8 mouse cellular contexts compared by ENCODE assay signal in genomic region chr13:44907702-44908101, GRCm38 (mm10).
DNase-seq lines count a peak whose midpoint lies in the region; ATAC-seq lines count a peak whose summit lies in the region.

No protein-coding gene starts in this region.

- H3K9me3 ChIP-seq in midbrain, embryonic 13.5 days, result no peaks in the 10 kb centered on the region
- no peaks in the 10 kb centered on the region for H3K9me3 ChIP-seq in midbrain, embryonic 11.5 days (ENCODE audit: control insufficient read depth, low read length)
- H3K9me3 ChIP-seq in forebrain, embryonic 12.5 days, result no peaks in the 10 kb centered on the region
- H3K9me3 ChIP-seq in heart, embryonic 12.5 days (replicated peaks), result no peaks in the 10 kb centered on the region
- no peaks in the 10 kb centered on the region for H3K9me3 ChIP-seq in limb, embryonic 15.5 days

- 0 out of 2 replicates have a peak, but pooled peaks cover 9% of the 10 kb centered on the region for H3K4me1 ChIP-seq in midbrain, embryonic 13.5 days (replicated peaks)
- no peaks in the 10 kb centered on the region for H3K4me1 ChIP-seq in midbrain, embryonic 11.5 days (ENCODE audit: control insufficient read depth, insufficient read depth, low read length)
- H3K4me1 ChIP-seq in forebrain, embryonic 12.5 days, result peaks cover 19% of the 10 kb centered on the region; the same call in 1 of the 2 replicates
- H3K4me1 ChIP-seq in heart, embryonic 12.5 days (replicated peaks), result peaks cover 42% of the 10 kb centered on the region
- peaks cover 59% of the 10 kb centered on the region for H3K4me1 ChIP-seq in limb, embryonic 15.5 days

- WGBS in midbrain, embryonic 13.5 days, result 40% methylated on average over 6 of the region's 6 CpGs
- WGBS in midbrain, embryonic 11.5 days, result 69% methylated on average over 6 of the region's 6 CpGs
- WGBS in forebrain, embryonic 12.5 days, result 41% methylated on average over 6 of the region's 6 CpGs
- WGBS in heart, embryonic 12.5 days, result 55% methylated on average over 6 of the region's 6 CpGs
- 19% methylated on average over 6 of the region's 6 CpGs for WGBS in limb, embryonic 15.5 days

- peaks cover 83% of the 10 kb centered on the region for H3K36me3 ChIP-seq in midbrain, embryonic 13.5 days
- peaks cover 10% of the 10 kb centered on the region for H3K36me3 ChIP-seq in midbrain, embryonic 11.5 days (ENCODE audit: control insufficient read depth, insufficient read depth, low read length)
- H3K36me3 ChIP-seq in forebrain, embryonic 12.5 days (replicated peaks), result peaks cover 74% of the 10 kb centered on the region
- H3K36me3 ChIP-seq in heart, embryonic 12.5 days, result peaks cover 80% of the 10 kb centered on the region
- peaks cover 51% of the 10 kb centered on the region for H3K36me3 ChIP-seq in limb, embryonic 15.5 days

- peak overlapping the region; percentile 58; the same call in 1 of the 2 replicates for H3K27ac ChIP-seq in midbrain, embryonic 13.5 days
- H3K27ac ChIP-seq in midbrain, embryonic 11.5 days (ENCODE audit: low read depth, low read length), result no peak overlapping the region
- H3K27ac ChIP-seq in forebrain, embryonic 12.5 days, result peak overlapping the region; percentile 79
- H3K27ac ChIP-seq in heart, embryonic 12.5 days (ENCODE audit: poor library complexity, severe bottlenecking), result peak overlapping the region; percentile 48
- peak overlapping the region; percentile 81 for H3K27ac ChIP-seq in limb, embryonic 15.5 days

- no peak overlapping the region for H3K4me3 ChIP-seq in midbrain, embryonic 13.5 days (replicated peaks)
- no peak overlapping the region for H3K4me3 ChIP-seq in midbrain, embryonic 11.5 days (ENCODE audit: low read depth, low read length)
- no peak overlapping the region for H3K4me3 ChIP-seq in forebrain, embryonic 12.5 days (replicated peaks)
- no peak overlapping the region for H3K4me3 ChIP-seq in heart, embryonic 12.5 days
- H3K4me3 ChIP-seq in limb, embryonic 15.5 days, result no peak overlapping the region

- H3K9ac ChIP-seq in midbrain, embryonic 13.5 days (replicated peaks), result no peak overlapping the region
- no peak overlapping the region for H3K9ac ChIP-seq in midbrain, embryonic 11.5 days (ENCODE audit: low read length)
- no peak overlapping the region for H3K9ac ChIP-seq in forebrain, embryonic 12.5 days
- no peak overlapping the region for H3K9ac ChIP-seq in heart, embryonic 12.5 days
- no peak overlapping the region for H3K9ac ChIP-seq in limb, embryonic 15.5 days

- H3K4me2 ChIP-seq in midbrain, embryonic 13.5 days (replicated peaks), result no peak overlapping the region
- H3K4me2 ChIP-seq in midbrain, embryonic 11.5 days, result no peak overlapping the region
- no peak overlapping the region for H3K4me2 ChIP-seq in forebrain, embryonic 12.5 days
- H3K4me2 ChIP-seq in heart, embryonic 12.5 days, result no peak overlapping the region
- no peak overlapping the region for H3K4me2 ChIP-seq in limb, embryonic 15.5 days

- H3K27me3 ChIP-seq in midbrain, embryonic 13.5 days, result no peaks in the 10 kb centered on the region
- no peaks in the 10 kb centered on the region for H3K27me3 ChIP-seq in midbrain, embryonic 11.5 days (ENCODE audit: control insufficient read depth, insufficient read depth, low read length)
- H3K27me3 ChIP-seq in forebrain, embryonic 12.5 days, result no peaks in the 10 kb centered on the region
- H3K27me3 ChIP-seq in heart, embryonic 12.5 days (replicated peaks), result no peaks in the 10 kb centered on the region
- H3K27me3 ChIP-seq in limb, embryonic 15.5 days, result no peaks in the 10 kb centered on the region

- DNase-seq in midbrain, embryonic 11.5 days (ENCODE audit: low spot score, missing footprints), result no peak
- DNase-seq in kidney, postnatal 10 days, result peak; percentile 89
- DNase-seq in right cerebral cortex, postnatal 25 days, result peak; percentile 87

- ATAC-seq in midbrain, embryonic 13.5 days, result peak; percentile 93
- no peak for ATAC-seq in midbrain, embryonic 11.5 days (ENCODE audit: low FRiP score)
- ATAC-seq in forebrain, embryonic 12.5 days (ENCODE audit: low FRiP score), result peak; percentile 82
- ATAC-seq in heart, embryonic 12.5 days (ENCODE audit: insufficient number of reproducible peaks, low FRiP score), result peak; percentile 72; the same call in 1 of the 2 replicates
- ATAC-seq in limb, embryonic 15.5 days (ENCODE audit: insufficient number of reproducible peaks, low FRiP score, low TSS enrichment, low read depth), result peak; percentile 93
- ATAC-seq in granulocyte monocyte progenitor cell, adult 5-6 weeks (replicated peaks; ENCODE audit: poor library complexity, severe bottlenecking), result no peak

Comparison
In these comparisons a context has a peak if more than half of its experiments do, and no peak if none do; other contexts are left out.
1. ATAC-seq: peak in midbrain, embryonic 13.5 days (single experiment), forebrain, embryonic 12.5 days (single experiment), heart, embryonic 12.5 days (single experiment) and limb, embryonic 15.5 days (single experiment); none in midbrain, embryonic 11.5 days (single experiment) and granulocyte monocyte progenitor cell, adult 5-6 weeks (single experiment).